Mouse (Mus musculus) layer of hippocampus, postnatal 36 days (tissue): ENCODE measurements around the gene Ifi204. TPM values are rescaled to one million over a fixed set of nuclear protein-coding genes. Genes with fewer than 3 reads are reported as not detected.
"Not testable (repeated sequence)": the region's sequence is repeated elsewhere in the genome, so short reads cannot be mapped to it uniquely, and the experiment has no call there.

Experiments used
- DNase-seq, 2 experiments: peaks; one replicate each; pipeline ENCODE4 v3.0.0; 2022
- total RNA-seq, 2 experiments: library from RNA; stranded (reverse); gene quantifications; 2 replicates each; pipeline ENCODE4 v1.2.3; 2021

The Ifi204 gene
- total RNA-seq, result under 1 TPM; 0.18 to 0.25 TPM

- not testable (repeated sequence) for DNase-seq
Observed at GRCm38 (mm10) chr1:173766848-173767617, at the start of gene Ifi204. TSS of gene Ifi204 (minus strand) at chr1:173766943.

DNA sequence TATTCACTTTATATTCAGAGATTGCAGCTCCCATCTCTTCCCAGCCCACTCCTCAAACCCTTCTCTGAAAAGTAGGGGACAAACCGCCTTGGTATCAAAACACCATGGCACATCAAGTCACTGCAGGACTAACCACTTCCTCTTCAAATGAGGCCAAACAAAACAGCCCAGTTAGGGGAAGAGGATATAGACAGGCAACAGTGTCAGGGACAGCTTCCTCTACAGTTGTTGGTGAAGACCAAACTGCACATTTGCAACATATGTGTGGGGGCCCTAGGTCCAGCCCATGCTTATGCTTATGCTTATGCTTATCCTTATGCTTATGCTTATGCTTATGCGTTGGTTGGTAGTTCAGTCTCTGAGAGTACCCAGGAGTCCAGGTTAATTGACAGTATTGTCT lies 42.6 kb upstream of the Ifi204 start:
- not testable (repeated sequence) for DNase-seq

GRCm38 (mm10) chr1:173802689-173803281 lies 36.0 kb upstream of the Ifi204 start:
- peak; percentile 48 to 55 for DNase-seq

GRCm38 (mm10) chr1:173802207-173802606 lies 35.5 kb upstream of the Ifi204 start:
- DNase-seq, result not testable (repeated sequence)

DNA sequence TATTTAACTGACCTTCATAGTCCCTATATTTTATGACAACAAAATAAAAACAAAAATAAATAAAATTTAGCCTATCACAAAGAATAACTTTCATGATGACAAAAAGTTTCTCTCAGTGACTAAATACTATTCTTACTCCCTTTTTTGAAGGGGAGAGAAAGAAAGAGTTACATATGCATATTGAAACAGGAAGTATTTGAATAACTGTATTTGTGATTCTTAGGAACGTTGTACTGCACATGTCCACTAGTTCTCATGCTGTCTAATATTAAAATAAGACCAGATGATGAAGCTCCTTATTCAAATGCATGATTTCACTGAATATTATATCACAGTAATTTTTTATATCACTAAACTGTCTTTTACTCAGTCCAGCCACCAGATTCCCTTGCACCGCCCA lies 35.0 kb upstream of the Ifi204 start:
- not testable (repeated sequence) for DNase-seq

GRCm38 (mm10) chr1:173773457-173773856 lies 6.7 kb upstream of the Ifi204 start:
- not testable (repeated sequence) for DNase-seq

GRCm38 (mm10) chr1:173760032-173760431 lies 6.7 kb downstream of the Ifi204 start:
- not testable (repeated sequence) for DNase-seq

DNA sequence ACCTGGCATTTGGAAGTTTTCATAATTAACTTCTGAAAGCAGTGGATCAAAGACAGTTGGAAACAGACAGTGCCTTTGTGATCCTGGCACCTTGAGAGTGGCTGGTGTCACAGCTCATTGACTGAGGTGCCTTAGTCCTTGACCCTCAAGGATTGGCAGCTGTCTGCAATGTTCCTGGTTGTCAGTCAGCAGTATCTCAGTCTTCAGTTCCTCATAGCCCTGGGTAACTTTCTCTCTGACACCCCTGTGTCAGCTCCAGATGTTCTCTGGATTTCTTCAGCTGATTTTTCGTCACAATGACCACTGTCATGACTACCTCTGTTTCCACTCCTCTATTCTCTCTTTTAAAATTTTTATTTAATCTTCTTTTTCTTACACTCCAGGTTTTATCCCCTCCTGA lies 24.5 kb downstream of the Ifi204 start:
- DNase-seq, result no peak

DNA sequence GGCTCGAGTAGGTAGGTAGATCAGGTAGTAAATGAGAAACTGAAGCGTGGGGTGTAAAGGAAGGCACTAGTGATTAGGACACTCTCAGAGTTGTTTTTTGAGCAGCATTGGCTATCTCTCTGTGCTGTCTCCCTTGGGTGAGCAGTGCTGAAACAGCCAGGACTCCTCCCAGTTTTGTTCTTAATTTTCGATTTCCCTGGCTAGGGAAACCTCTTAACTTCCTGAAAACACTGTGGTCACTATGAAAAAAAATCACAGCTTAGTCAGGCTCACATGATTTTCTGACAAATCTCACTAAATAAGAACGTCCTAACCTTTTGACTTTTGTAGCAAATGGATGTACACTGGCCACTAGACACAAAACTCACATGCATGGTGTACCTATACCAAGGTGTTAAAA lies 25.1 kb downstream of the Ifi204 start, which contains the start of gene Ifi207:
TSS of gene Ifi207 (minus strand) at position 92 of the 400 bp plus-strand sequence.
- no peak for DNase-seq

GRCm38 (mm10) chr1:173740537-173740936 lies 26.2 kb downstream of the Ifi204 start:
- DNase-seq, result no peak

- no peak for DNase-seq
Observed at GRCm38 (mm10) chr1:173736986-173737385, 29.8 kb downstream of the Ifi204 start.

GRCm38 (mm10) chr1:173735015-173735414 lies 31.7 kb downstream of the Ifi204 start:
- DNase-seq, result not testable (repeated sequence)

- DNase-seq, result no peak
Observed at GRCm38 (mm10) chr1:173733219-173733618, 33.5 kb downstream of the Ifi204 start.

Other genes starting within 250 kb of the Ifi204 start
- gene Ifi214, start 231.0 kb downstream of the Ifi204 start, total RNA-seq, result not detected
- not detected for gene Ifi213, start 167.7 kb downstream of the Ifi204 start, total RNA-seq
- not detected for gene Ifi209, start 136.0 kb downstream of the Ifi204 start, total RNA-seq
- gene Ifi208, start 93.3 kb downstream of the Ifi204 start, total RNA-seq, result not detected
- under 1 TPM; 0.15 to 0.61 TPM for gene Ifi207, start 25.2 kb downstream of the Ifi204 start, total RNA-seq
- not detected for gene Ifi211, start 146.1 kb upstream of the Ifi204 start, total RNA-seq
- 10 to 100 TPM in 1 of 2 experiments, 1 to 10 TPM in 1; 8.6 to 13.0 TPM for gene Mndal, start 175.5 kb upstream of the Ifi204 start, total RNA-seq
- gene Ifi203, start 175.7 kb upstream of the Ifi204 start, total RNA-seq, result 1 to 10 TPM; 5.2 to 5.6 TPM
- not detected for gene Ifi202b, start 215.8 kb upstream of the Ifi204 start, total RNA-seq